Mouse (Mus musculus): ENCODE results near the gene Trim60.

DNA sequence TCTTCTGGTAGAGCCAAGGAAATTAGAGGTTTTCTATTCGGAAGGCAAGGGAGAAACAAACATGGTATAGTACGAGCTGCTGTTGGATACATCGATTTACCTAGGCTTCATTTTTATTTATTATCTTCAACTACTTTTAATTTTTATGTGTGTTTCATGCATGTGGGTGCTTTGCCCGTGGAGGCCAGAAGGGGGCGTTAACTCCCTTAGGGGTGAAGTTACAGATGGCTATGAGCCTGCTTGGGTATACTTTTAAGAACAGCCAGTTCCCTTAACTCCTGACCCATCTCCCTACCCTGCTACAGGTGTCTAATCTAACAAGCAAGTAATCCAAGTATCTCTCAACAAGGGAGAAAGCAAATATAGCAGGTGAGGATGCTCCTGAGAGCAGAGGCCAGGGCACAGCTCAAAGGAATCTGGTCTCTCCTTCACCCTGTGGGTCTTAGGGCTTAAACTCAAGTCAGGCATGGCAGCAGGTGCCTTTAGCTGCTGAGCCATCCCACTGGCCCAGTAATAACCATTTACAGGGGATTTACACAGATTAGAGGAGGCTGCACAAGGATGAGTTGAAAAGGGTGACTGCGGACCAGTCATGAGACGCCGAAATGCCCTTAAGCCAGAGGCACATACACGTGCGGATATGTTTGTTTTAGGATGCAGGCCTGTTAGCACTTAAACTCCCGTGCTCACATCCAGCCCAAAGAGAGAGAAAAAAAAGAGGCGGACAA, 10.7 kb upstream of the Trim60 start:
- TF ChIP-seq GATA1 (IDR thresholded peaks at IDR 0.05; ENCODE audit: borderline replicate concordance, low read length) (no peak), CTCF (IDR thresholded peaks at IDR 0.05; ENCODE audit: low read depth, low read length) (no peak), TAL1 (conservative IDR thresholded peaks at IDR 0.05; ENCODE audit: low read depth, low read length) (no peak), POLR2AphosphoS5 (IDR thresholded peaks at IDR 0.05; ENCODE audit: insufficient replicate concordance, low read depth, low read length) (no peak)

All from G1E (cell line).